Mouse (Mus musculus): Measurements from ENCODE around the gene Ppp1r9a.
"Not testable (repeated sequence)": the region's sequence is repeated elsewhere in the genome, so short reads cannot be mapped to it uniquely, and the experiment has no call there.

The Ppp1r9a gene

DNA sequence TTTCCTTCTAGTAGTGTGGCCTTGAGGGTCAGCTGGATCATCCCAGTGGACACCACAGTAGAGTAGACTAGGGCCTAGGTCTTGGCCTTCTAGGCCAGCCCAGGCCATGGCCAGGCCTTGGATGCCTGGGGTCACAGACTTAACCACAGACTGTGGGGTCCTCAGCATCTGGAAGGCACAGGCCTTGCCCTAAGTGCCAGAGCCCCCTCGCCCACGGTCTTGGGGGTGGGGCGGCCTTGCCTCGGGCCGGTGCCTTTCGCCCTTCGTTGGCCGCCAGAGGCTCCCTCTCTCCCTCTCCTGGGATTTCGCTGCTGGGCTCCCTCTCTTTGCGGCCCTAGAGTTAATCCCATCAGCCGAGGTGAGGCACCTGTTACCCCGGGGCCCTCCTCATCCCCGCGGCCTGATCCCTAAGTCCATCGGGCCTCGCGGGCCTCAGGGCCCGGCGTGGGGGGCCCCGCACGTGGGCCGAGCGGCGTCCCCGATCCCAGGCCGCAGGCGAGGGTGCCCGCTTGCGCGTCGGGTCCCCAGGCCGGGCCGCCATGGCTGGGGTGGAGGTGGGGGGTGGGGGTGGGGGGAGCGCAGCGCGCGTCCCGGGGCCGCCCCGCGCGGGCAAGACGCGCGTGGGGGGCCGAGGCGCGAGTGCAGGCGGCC, at the start of gene Ppp1r9a:
Ppp1r9a (plus strand) TSS at position 244 of the 651 bp plus-strand sequence.
- DNase-seq (ENCODE audit: low spot score): no peak

DNA sequence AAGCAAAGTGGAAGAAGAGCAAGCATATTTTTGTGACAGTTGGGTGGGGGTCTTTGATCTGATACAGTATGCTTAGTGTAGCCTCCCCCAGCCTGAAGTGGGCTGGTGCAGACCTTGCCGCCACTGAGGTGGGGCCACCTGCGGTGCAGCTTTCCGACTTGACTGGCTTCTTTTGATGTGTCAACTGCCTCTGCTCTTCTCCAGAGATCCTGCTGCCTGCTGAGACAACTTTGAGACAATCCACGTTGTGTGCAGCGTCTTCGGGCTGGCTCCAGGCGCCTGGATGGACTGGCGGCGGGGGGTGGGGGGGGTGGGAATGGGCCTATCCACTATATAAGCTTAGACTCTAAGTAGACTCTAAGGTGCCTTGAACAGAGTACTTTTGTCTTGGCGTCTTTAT, 47.5 kb upstream of the Ppp1r9a start:
- no peak for DNase-seq (ENCODE audit: low spot score)

DNA sequence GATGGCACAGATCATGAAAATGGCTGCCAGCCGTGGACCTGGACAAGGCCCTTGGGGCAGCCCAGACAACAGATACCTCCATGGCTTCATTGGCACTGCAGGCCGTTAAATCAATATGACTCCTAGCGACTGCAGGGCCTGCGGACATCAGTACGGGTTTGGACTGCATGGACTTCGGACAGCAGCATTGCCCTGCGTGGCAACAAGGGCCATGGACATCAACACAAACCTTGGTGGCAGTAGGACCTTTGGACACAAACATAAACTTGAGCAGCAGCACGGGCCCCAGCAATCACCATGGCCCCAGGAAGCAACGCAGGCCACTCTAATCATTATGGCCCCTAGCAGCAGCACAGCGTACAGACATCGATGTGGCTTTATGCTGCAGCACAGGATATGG, 45.8 kb upstream of the Ppp1r9a start:
- DNase-seq (ENCODE audit: low spot score): no peak

DNA sequence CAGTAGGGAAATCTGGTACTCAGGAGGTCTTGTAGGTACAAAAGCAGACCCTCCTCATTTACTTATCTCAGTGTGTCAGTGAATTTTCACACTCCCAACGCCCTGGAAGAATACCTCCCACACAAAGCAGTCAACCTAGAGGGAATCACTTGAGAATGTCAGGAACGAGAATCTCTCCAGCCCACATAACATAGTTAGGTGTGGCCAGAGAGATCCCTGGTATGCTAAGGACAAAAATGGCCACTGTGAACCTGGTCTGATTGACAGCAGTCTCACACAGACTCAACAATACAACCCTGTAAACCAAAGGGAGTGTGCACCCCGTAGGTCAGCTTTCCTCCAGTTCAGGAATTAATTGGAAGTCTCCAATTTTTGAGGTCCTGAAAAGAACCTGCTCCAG, 18.4 kb upstream of the Ppp1r9a start:
- no peak for DNase-seq (ENCODE audit: low spot score)

DNA sequence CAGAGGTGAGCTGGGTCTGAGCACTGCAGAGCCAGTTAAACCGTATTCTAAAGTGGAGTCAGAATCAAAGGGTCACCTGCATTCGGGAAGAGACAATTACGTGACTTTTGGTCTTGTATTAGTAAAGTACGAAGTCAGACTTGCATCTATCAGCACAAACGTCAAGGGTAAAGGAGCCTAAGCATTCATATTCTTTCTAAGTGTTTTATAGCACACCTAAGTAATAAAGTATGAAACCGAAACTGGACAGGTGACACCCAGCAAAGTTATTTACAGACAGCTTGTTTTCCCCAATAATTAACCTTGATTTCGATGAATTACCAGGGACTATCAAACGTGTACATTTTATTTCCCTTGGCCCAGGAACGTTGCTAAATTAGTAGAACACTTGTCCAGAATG, 13.2 kb upstream of the Ppp1r9a start:
- no peak for DNase-seq (ENCODE audit: low spot score)

DNA sequence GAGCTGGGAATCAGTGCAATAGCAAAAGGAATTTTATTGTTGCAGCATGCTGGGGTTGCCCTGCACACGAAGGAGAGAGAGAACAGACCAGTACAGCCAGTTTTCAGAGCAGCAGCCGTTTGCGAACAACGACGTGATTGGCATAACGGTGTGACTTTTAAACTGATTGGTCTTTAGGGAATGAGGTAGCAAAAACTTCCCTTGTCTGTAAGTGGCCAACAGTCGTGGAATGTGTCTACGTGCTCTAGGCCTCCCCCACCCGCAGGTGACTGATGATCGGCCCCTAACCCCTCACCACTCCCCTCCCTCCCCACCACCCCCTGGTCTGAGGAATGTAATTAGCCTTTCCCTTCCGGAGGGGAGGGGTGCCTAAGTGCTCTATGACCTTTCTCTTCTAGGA, 10.3 kb upstream of the Ppp1r9a start:
- DNase-seq (ENCODE audit: low spot score): no peak

DNA sequence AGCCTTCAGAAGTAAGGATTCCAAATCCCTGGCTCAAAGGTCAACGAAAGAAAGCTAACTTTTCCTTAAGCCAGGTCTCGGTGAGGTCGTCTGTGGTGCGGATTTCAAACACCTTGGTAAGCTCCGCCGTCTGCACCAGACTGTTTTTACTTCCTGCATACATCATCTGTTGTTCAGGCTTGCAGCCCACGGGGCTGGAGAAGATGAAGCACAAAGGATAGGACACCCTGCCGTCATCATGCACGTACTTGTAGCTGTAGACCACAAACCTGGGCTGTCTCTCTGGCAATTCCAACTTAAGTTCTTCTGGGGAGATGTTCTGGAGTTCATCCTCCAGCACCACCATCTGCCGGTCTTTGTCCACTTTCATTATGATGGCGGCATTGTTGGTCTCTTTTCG, 9.4 kb upstream of the Ppp1r9a start:
- DNase-seq (ENCODE audit: low spot score): not testable (repeated sequence)

DNA sequence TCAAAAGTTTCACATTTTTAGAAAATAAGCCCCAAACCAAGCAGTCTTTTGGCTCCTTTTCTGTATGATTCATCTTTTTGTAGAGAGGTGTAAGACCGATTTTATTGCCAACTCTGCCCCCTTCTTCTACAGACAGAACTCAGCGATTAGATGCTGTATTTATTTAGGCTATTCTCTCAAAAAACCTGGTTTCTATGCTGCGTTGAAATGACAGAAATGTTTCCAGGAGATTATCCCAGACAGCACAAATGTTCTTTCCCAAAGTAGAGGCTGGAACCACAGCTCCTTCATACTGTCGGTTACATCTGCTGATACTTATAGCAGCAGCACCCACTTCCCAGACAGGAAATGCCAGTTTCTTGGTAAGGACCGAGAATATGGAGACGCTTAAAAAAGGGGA, 2.8 kb upstream of the Ppp1r9a start:
- DNase-seq (ENCODE audit: low spot score): no peak

DNA sequence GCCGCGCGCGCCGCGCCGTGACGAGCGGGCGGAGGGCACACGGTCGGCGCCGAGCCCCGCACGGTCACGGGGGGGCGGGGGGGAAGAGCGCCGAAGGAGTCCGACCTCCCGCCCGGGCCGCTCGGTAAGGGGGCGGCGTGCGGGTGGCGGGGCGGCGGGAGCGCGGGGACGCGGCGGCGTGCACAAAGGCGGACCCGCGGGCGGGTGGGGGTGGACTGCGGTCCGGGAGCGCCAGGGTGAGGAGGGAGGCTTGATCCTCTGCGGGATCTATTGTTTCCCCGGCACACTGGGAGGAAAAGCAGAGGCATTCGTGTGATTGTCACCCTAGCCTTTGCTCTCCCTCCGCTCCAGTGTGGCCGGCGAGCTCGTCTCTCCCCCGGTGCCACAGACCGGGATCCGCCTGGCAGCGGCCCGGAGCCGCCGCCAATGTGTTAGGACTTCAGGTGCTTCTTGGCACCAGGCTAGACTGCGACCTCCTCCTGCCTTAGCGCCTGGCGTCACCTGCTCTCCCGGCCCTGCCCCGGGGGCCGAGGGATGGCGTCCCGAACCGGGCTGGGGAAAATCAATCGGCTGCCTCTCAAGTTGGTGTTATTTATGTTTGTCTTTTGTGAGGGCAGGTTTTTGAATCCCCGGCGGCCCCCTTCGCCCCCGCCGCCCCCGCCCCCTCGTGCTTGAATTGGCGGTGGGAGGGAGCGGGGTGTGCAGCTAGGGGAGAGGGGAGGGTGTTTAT, 773 bp downstream of the Ppp1r9a start:
- DNase-seq (ENCODE audit: low spot score): no peak

DNA sequence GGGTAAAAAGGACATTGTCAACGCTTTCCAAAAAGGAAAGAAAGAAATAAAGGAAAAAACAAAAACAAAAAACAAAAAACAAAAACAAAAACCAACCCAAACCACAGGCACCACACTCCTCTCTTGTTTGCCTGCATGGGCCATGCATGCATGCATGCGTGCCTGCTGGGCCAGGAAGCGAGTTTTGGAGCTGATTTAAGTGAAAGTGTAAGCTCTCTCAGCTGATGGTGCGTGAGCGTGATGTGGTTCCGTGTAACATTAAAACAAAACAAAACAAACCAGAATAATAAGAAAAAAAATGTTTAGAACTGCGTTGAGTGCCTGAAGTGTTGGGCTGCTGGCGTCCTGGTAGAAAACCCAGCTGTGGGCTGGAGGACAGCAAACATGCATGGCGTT, 1.3 kb downstream of the Ppp1r9a start:
- no peak for DNase-seq (ENCODE audit: low spot score)

DNA sequence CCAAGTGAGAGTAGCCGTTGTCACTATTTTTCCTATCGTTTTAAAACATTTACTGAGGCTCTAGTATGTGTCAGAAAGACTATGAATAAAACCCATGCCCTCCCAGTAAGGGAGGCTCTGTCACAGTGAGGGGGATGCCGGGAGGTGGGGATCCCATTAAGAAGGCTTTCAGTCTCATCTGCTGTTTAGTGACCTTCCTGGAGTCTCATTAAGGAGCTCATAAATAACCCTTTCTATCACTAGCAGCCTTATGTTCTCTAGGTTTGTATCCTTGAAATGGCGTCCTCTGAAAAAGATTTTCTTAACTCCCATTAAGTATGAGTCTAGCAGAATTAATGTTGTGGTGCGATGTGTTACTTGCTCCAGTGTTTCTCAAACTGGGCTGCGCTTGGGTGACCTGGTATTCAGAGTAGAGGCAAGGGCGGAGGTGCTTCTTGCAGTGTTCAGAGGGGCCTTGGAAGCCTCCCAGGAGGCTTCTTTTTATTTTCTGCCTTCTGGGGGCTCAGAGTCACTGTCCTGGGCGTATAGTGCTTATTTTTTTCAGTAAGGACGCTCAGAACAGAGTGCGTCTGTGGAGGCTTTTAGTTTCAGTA, 7.4 kb downstream of the Ppp1r9a start:
- DNase-seq (ENCODE audit: low spot score): no peak

DNA sequence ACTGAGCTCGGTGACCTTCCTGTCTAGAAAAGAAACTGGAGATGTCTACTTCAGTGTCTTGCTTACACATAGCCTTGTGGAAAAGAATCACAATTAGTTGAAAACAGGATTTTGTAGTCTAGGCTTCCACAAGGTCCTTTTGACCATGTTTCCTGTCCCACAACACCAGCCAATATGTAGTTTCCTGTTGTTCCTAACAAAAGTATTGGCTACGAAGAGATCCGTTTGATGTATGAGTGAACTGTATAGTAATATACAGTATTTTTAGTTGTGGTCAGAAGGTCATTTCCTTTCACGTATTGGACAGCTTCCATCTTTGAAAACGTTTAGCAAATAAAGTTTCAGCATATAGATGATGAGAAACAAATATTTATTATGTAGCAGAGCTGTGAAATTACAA, 15.8 kb downstream of the Ppp1r9a start:
- DNase-seq (ENCODE audit: low spot score): no peak

DNA sequence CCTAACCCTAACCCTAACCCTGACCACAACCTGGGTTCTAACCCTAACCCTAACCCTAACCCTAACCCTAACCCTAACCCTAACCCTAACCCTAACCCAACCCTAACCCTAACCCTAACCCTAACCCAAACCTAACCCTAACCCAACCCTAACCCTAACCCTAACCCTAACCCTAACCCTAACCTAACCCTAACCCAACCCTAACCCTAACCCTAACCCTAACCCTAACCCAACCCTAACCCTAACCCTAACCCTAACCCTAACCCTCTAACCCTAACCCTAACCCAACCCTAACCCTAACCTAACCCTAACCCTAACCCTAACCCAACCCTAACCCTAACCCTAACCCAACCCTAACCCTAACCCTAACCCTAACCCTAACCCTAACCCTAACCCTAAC, 21.1 kb downstream of the Ppp1r9a start:
- DNase-seq (ENCODE audit: low spot score): not testable (repeated sequence)

DNA sequence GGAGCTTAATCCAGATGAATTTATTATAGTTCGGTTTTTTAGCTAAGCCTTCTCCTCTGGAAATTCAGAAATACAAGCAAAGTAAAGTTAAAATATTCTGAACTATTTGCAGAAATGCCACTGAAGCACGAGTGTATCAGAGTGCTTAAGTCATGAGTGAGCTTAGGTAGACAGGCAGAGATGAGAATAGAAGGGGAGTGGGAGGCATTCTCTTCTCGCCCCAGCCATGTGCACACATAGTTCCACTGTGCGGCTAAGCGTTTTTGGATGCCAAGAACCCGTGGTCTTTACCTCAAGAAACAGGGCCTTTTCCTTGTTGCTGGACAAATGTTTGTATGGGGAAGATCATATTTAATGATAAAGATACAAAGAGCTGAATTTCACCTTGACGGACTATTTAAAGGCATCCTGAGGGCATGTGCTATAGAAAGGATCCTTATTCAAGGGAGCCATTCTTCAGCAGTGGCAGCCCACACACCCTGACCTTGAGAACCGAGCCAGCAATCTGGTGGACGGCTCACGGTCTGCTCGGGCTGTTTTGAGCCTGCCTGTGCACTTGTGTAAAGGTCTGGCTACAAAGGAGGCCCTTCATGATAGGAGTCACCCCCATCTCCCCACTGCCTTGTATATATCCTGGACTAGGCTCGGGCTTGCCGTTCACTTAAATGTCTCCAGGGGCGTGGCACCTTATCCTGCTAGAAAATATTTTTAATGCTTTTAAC, 23.4 kb downstream of the Ppp1r9a start:
- no peak for DNase-seq (ENCODE audit: low spot score)

DNA sequence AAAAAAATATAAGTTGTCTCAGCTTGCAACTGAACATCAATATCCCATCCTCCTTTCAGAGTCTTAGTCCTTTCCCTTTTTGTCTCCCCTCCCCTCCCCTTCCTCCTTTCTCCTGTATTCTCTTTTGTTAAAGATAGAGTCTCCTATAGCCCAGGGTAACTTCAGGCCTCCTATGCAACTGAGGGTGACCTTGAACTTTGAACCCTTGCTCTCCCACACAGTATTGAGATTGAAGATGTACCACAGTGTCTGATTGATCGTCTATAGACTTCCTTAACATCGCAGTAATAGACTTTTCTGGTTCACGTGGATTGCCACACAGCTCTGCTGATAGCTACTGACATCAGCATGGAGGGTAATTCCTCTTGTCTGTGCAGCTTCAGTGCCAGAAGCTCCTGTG, 27.6 kb downstream of the Ppp1r9a start:
- no peak for DNase-seq (ENCODE audit: low spot score)

DNA sequence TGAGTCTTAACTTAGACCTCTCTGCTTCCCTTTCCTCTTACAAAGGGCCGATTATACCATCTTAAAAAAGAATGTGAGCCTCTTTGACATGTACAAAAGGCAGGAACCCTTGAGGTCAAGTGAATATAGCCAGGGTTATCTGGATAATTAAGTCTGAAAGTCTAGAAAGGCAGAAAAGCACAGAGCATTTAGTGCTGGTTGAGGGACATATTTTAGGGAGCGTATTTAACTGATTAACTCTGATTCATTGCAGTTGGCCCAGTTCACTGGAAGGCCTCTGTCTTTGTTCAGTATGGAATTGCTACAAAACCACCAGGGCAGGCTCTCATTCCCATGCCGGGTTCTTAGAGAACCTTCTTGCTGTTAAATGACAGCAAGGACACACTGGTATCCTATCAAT, 36.2 kb downstream of the Ppp1r9a start:
- DNase-seq (ENCODE audit: low spot score): no peak

DNA sequence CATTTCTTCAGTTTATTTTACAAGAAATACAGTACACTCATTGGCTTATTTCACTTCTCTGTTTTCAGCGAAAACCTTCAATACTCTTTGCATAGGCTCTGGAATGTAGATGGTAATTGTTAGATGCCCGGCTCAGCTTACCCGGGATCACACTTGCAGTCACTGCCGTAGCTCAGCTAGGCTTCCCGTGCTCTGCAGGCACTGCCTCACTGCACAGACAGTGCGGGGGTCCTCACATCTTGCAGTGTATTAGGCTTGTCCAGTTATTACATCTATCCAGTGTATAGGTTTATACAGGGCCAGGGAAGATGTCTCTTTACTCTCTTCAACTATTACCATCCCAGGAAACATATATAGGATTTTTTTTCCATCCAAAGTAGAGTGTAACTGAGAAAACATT, 37.4 kb downstream of the Ppp1r9a start:
- DNase-seq (ENCODE audit: low spot score): no peak

DNA sequence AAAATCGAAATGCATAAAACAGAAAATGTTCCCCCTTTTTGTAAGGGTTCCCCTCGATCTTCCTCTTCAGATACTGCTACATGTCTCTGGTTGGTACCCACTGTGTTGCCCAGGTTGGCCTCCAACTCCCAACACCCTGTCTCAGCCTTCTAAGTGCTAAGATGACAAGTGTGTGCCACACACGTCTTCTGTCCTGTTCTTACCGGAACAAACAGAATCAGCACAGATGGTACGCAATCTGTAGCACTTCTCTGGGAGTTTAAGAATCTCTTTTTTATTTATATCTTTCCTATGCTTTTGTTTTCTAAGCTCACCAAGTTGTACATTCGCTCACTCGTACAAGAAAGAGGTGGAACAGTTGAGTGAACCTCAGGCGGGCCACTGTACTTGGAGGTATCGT, 37.9 kb downstream of the Ppp1r9a start:
- DNase-seq (ENCODE audit: low spot score): no peak

DNA sequence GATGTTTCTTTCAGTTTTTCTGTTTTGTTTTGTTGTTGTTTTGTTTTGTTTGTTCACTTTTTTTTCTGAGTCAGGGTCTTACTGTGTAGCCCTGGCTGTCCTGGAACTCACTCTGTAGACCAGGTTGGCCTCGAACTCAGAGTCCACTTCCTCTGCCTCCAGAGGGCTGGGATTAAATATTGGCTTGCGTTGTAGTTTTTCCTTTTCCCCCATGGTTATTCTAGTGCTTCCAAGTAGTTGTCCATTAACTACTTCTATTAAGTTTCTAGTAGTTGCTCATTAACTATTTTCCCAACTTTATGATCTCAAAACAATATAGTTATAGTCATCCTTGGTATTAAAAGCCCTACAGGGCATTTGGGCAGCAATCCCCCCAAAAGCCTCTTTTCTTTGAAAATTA, 41.1 kb downstream of the Ppp1r9a start:
- no peak for DNase-seq (ENCODE audit: low spot score)

DNA sequence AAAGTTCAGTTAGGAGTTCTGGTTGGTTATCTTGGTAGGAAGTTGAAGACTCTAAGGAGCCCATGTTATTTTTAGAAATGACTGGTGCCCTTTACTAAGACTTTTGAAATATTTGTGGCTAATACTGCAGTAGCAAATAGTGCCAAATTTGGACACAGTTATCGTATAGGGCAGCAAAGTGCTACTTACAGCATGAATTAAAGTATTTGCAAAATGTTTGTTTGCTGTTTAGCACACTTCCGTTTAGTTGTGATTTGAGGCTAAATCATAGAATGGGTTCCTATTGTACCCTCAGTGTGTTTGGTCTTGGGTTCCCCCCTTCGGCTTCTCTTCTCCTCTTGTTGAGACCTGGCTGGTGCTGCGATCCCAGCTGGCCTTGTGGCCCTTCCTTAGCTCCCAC, 45.3 kb downstream of the Ppp1r9a start:
- peak; percentile 65 for DNase-seq (ENCODE audit: low spot score)

DNA sequence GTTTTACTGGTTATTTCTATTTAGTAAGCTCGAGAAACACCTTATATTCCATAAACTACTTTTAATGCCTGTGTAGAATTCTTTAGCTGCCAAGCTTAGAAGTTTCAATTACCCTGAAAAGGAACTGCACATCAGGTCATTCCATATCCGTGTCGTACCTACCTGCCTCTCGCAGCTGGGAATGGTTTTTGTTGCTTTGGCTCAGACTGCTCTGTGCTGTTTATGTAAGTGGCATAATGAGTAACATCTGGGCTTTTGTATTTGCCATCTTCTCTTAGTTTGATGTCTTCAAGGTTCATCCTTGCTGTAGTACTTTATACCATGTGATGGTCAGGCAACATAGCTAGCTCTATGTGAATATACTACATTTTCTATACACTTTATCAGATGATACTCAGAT, 47.0 kb downstream of the Ppp1r9a start:
- DNase-seq (ENCODE audit: low spot score): no peak

DNA sequence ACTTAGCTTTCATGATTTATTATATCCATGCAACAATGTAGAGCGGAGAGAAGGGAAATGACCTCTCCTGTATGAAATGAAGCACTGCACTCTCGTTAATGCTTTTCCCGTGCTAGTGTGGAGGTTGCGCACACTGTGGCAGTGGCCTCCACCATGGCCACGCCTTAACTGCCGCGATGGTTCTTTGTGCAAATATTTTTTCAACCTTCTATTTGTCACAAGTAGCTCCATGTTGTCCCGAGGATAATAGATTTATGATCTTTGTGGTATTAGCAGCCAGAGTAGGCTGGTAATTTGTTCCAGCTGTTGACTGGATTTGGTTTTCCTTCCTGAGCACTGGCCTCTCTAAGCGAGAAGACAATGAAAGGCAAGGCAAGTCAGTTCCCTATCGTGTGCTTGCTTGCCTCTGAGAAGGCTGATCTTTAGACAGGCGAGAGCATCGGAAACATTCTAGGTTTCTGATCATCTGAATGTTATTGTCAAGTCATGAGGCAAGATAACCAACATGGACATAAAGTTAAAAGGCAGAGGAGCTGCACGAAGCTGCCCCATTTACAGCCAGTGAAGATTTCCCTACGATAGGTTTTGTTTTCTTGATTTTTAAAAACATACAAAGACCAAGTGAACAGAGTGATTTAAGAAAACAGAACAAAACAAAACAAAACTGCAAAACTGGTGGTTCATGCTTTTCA, 50.5 kb downstream of the Ppp1r9a start:
- DNase-seq (ENCODE audit: low spot score): peak; percentile 51
